Mouse (Mus musculus) G1E (cell line): ENCODE measurements around the gene Tubb4b. TPM values are rescaled to one million over a fixed set of nuclear protein-coding genes. Genes with fewer than 3 reads are reported as not detected.
A peak's percentile ranks its signal among the peaks of the same experiment; 100 is the strongest.

Experiments used
- ATAC-seq: 2 replicates; pipeline ENCODE4 v1.8.0; 2016; ENCODE audit warnings: mild to moderate bottlenecking; ENCODE audit not compliant: insufficient number of reproducible peaks, poor library complexity, low FRiP score, severe bottlenecking; ENCODE audit errors: extremely low read depth
- DNase-seq: peaks from one replicate; pipeline ENCODE4 v3.0.0; 2012; ENCODE audit warnings: low spot score
- H3K27me3 ChIP-seq: 2 replicates; pipeline ENCODE4 v1.6.1; 2012; ENCODE audit warnings: mild to moderate bottlenecking, low read length, inconsistent platforms; ENCODE audit not compliant: insufficient read depth
- H3K36me3 ChIP-seq: replicated peaks from 2 replicates; pipeline ENCODE3; 2012; ENCODE audit warnings: mild to moderate bottlenecking, inconsistent platforms
- H3K4me1 ChIP-seq: 2 replicates; pipeline ENCODE4 v1.6.1; 2012; ENCODE audit warnings: low read depth, low read length, inconsistent platforms, mixed read lengths; ENCODE audit not compliant: insufficient read depth
- H3K4me3 ChIP-seq: 2 replicates; pipeline ENCODE4 v1.5.1; 2012; ENCODE audit warnings: low read depth, mild to moderate bottlenecking, inconsistent platforms, low read length, moderate library complexity, mixed read lengths
- H3K9me3 ChIP-seq: replicated peaks from 2 replicates; pipeline ENCODE4 v1.6.1; 2012; ENCODE audit warnings: inconsistent platforms
- CTCF ChIP-seq: IDR thresholded peaks from 2 replicates; pipeline ENCODE4 v1.5.1; 2012; ENCODE audit warnings: low read depth, low read length, inconsistent platforms, mixed read lengths
- GATA1 ChIP-seq: IDR thresholded peaks from 2 replicates; pipeline ENCODE4 v1.6.1; 2012; ENCODE audit warnings: borderline replicate concordance, low read length, inconsistent platforms, mixed read lengths
- GATA2 ChIP-seq: IDR thresholded peaks from 2 replicates; pipeline ENCODE4 v1.6.1; 2012; ENCODE audit warnings: low read depth, low read length, inconsistent platforms, borderline replicate concordance
- POLR2AphosphoS5 ChIP-seq: IDR thresholded peaks from 2 replicates; pipeline ENCODE4 v1.6.1; 2012; ENCODE audit warnings: low read depth, low read length, inconsistent platforms; ENCODE audit not compliant: insufficient replicate concordance
- TAL1 ChIP-seq: conservative IDR thresholded peaks from 2 replicates; pipeline ENCODE4 v1.6.1; 2012; ENCODE audit warnings: low read depth, low read length, inconsistent platforms, mixed read lengths
- polyA plus RNA-seq: library from polyadenylated mRNA; stranded (reverse); fragments of >175 nt; gene quantifications from 2 replicates; pipeline ENCODE4 v1.2.3, GENCODE M21; 2012
- total RNA-seq, 2 experiments: library from RNA; stranded (forward) in 1 of 2; stranded (reverse) in 1 of 2; fragments of 200-1000 nt in 1 of 2; fragments of >200 nt in 1 of 2; fragmentation: Nextera tagmentation in 1 of 2; gene quantifications; 2 replicates each; pipeline ENCODE4 v1.2.3; 2014 to 2017

The Tubb4b gene
- total and polyA plus RNA-seq, 3 experiments: 427 to 799 (median 639) TPM

- Histone ChIP-seq H3K27me3 (peaks cover 1% of the 10 kb centered on the region; the same call in 1 of the 2 replicates), H3K36me3 (peaks cover 34% of the 10 kb centered on the region), H3K9me3 (no peaks in the 10 kb centered on the region), H3K4me3 (peak overlapping the region; percentile 93), H3K4me1 (peaks cover 59% of the 10 kb centered on the region)
- ATAC-seq: peak; percentile 86
- TF ChIP-seq GATA1: no peak
- TF ChIP-seq GATA2: no peak
- TF ChIP-seq CTCF: no peak
- no peak for TF ChIP-seq POLR2AphosphoS5
- TF ChIP-seq TAL1: no peak
- DNase-seq: peak; percentile 99
Observed at GRCm38 (mm10) chr2:25224766-25225752, 557 bp upstream of the Tubb4b start.

- peaks cover 34% of the 10 kb centered on the region for H3K36me3 ChIP-seq
- no peaks in the 10 kb centered on the region for H3K9me3 ChIP-seq
- peak overlapping the region; percentile 93 for H3K4me3 ChIP-seq
- H3K27me3 ChIP-seq: no peaks in the 10 kb centered on the region
- peak; percentile 91 for DNase-seq
- TF ChIP-seq POLR2AphosphoS5 (no peak), TAL1 (no peak), CTCF (no peak), GATA1 (no peak), GATA2 (no peak)
- H3K4me1 ChIP-seq: peaks cover 47% of the 10 kb centered on the region
- ATAC-seq: no peak
Observed at GRCm38 (mm10) chr2:25223681-25224491, 616 bp downstream of the Tubb4b start.

GRCm38 (mm10) chr2:25221331-25221772 lies 3.1 kb downstream of the Tubb4b start:
- H3K4me1 ChIP-seq: peaks cover 24% of the 10 kb centered on the region
- H3K4me3 ChIP-seq: no peak overlapping the region
- ATAC-seq (no peak), DNase-seq (no peak)
- no peak for TF ChIP-seq GATA2
- peak; percentile 89; the same call in 1 of the 2 replicates for TF ChIP-seq POLR2AphosphoS5
- 0 out of 2 replicates have a peak, but pooled peaks cover 3% of the 10 kb centered on the region for H3K27me3 ChIP-seq
- H3K9me3 ChIP-seq: no peaks in the 10 kb centered on the region
- peaks cover 30% of the 10 kb centered on the region for H3K36me3 ChIP-seq

- DNase-seq (no peak), ATAC-seq (no peak)
- H3K36me3 ChIP-seq: peaks cover 22% of the 10 kb centered on the region
- H3K4me1 ChIP-seq: peaks cover 20% of the 10 kb centered on the region
- peaks cover 19% of the 10 kb centered on the region for H3K27me3 ChIP-seq
- TF ChIP-seq TAL1: no peak
- TF ChIP-seq GATA1: no peak
- no peak for TF ChIP-seq CTCF
- TF ChIP-seq GATA2: no peak
- TF ChIP-seq POLR2AphosphoS5: no peak
- no peak within 1 kb of the TSS for H3K4me3 ChIP-seq
- H3K9me3 ChIP-seq: no peaks in the 10 kb centered on the region
Observed at GRCm38 (mm10) chr2:25218445-25218844, 6.1 kb downstream of the Tubb4b start, which contains the start of gene Fam166a. Gene Fam166a, plus strand, starts transcription at chr2:25218745.

GRCm38 (mm10) chr2:25217666-25218065 lies 6.8 kb downstream of the Tubb4b start:
- DNase-seq (no peak), ATAC-seq (no peak)
- Histone ChIP-seq H3K27me3 (peaks cover 19% of the 10 kb centered on the region), H3K4me3 (no peak overlapping the region), H3K9me3 (no peaks in the 10 kb centered on the region), H3K4me1 (peaks cover 26% of the 10 kb centered on the region), H3K36me3 (peaks cover 18% of the 10 kb centered on the region)
- TF ChIP-seq GATA2 (no peak), CTCF (no peak)

GRCm38 (mm10) chr2:25214444-25214843 lies 10.1 kb downstream of the Tubb4b start, which contains the start of gene Stpg3:
Gene Stpg3, minus strand, starts transcription at chr2:25214637.
- TF ChIP-seq GATA1: no peak
- no peak for TF ChIP-seq GATA2
- no peak for TF ChIP-seq POLR2AphosphoS5
- no peak for TF ChIP-seq TAL1
- TF ChIP-seq CTCF: no peak
- Histone ChIP-seq H3K9me3 (no peaks in the 10 kb centered on the region), H3K36me3 (peaks cover 11% of the 10 kb centered on the region), H3K4me3 (no peak within 1 kb of the TSS), H3K4me1 (peaks cover 38% of the 10 kb centered on the region), H3K27me3 (peaks cover 19% of the 10 kb centered on the region)
- no peak for DNase-seq
- ATAC-seq: no peak
